Mouse (Mus musculus) adrenal gland, postnatal 14 days (tissue): ENCODE measurements around the gene Gm28845. TPM values are rescaled to one million over a fixed set of nuclear protein-coding genes. Genes with fewer than 3 reads are reported as not detected.
"Not testable (repeated sequence)": the region's sequence is repeated elsewhere in the genome, so short reads cannot be mapped to it uniquely, and the experiment has no call there.

Experiments used
- DNase-seq: peaks from one replicate; pipeline ENCODE4 v3.0.0; 2021; ENCODE audit warnings: mixed read lengths
- total RNA-seq: library from RNA; stranded (reverse); gene quantifications from 2 replicates; pipeline ENCODE4 v1.2.3, GENCODE M21; 2021

Gm28845 gene
- total RNA-seq, 1 experiment from 2014 or later = not detected

DNA sequence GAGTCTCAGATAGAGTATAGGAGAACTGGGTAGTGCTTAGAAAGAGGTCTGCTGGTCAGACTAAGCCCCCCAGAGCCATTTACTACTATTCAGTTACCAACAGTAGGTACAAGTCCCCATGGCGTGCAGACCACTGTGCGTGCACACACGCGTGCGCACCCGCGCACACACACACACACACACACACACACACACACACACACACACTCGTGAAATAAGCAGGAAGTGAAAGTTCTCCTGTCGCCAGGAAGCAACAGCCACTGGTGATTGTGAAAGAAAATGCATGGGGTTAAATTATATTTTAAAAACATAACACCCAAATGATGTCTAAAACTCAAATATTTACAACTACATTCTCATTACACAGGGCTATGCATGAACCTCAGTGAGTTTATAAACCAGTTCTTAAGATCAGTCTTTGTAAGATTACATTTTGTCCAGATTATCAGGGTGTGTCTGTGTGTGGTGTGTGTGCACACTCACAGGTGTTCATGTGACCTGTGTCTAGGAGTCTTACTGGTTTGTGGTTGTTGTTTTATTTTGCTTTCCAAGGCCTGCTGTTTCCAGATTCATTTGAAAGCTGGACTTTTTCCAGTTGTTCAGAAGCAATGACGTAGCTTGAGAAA is 11.6 kb downstream of the Gm28845 start:
- DNase-seq = no peak

DNA sequence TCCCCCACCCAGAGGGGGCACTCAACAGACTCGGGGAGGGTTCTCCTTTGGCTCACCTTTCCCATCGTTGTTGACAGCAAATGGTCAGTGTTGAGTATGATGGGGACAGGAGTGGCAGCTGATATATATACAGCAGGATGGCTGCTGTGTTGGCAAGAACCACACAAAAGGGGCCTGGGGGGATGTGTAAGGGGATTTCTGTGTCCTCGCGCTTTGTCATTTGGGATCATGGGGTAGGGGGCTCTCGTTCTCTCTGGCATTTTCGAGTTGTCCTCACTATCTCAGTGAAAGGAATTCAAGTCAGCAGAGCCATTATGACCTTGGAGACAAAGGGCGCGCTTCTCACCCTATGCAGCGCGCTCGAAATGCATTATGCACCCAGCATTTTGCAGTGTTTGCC is 16.1 kb downstream of the Gm28845 start, which contains the start of gene Cryga:
Gene Cryga (minus strand): TSS at position 101 of the 400 bp plus-strand sequence.
- no peak for DNase-seq

DNA sequence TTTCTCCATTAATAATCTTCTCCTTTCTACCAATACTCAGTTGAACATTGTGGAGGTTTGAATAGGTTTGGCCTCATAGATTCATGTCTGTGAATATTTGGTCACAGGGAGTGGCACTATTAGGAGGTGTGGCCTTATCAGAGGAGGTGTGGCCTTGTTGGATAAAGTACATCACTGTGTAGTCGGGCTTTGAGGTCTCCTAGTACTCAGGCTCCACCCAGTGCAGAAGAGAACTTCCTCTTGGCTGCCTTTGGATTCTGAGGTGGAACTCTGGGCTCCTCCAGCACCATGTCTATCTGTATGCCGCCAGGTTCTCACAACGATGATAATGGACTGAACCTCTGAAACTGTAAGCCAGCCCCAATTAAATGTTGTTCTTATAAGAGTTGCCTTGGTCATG is 22.4 kb downstream of the Gm28845 start:
- no peak for DNase-seq

DNA sequence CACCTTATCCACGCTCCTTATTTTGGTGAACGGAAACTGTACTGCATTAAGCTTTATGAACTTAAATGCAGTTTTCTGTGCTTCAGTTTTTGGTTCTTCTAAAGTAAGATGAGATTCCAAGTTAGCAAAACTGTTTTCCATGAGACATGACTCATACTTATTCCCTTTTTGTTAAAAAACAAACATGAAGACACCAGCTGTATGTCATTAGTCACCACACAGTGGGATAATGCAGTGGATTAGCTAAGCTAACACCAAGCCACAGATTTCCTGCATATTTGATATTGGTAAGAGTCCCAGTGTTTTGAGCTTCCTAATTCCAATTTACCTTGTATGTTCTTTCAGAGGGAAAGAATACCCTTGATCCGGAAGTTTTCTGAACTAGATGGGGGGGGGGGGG is 27.8 kb downstream of the Gm28845 start:
- no peak for DNase-seq

DNA sequence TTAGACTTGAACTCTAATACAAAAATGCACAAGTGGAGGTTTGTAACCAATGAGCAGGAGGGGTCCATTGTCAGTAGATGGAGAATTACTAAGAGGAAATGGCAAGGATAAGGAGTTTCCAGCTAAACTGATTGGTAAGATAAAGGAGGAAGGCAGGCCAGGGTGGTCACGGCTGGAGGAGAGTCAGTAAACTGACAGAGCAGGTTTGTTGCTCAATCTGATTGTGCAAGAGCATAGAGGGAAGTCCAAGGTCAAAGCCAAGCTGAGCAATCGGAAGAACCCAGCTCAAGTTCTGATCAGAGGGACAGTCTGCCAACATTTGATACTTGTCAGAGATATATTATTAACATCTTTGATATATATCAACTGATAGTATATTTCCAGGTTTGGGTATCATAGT is 29.0 kb downstream of the Gm28845 start:
- DNase-seq = peak; percentile 67

DNA sequence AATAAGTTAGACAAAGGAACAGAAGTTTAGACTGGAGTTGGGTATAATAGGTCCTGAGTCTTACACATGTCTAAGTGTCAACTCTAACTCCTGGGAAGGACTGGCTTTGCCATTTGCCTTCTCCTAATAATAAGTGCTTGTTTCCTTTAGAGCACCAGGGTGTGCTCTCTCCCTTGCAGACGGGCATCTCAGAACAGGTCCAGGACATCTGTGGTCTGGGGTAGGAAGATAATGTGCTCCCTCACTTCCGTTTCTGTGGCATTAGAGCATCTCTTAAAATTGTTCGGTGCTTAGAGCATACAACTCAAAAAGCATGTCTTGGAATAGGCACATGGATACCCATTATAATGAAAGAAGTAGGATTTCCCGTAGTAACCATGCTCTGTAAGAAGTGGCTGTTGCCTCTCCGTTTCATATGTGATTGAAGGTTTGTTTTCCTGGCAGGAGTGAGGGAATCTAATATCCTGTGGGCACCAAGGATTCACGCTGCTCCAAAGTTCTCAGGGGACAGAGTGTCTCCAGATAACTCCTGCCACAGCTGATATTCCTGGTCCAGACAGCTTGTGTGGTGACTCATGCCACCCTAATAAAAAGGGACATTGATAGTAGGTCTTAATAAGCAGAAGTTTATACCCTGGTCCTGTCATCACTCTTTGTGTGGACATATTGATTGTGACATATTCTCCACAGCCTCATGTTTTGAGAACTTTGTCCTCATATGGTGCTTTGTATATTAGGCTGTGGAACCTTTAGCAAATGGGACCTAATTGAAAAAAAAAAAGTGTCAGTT is 30.6 kb downstream of the Gm28845 start:
- DNase-seq = no peak

DNA sequence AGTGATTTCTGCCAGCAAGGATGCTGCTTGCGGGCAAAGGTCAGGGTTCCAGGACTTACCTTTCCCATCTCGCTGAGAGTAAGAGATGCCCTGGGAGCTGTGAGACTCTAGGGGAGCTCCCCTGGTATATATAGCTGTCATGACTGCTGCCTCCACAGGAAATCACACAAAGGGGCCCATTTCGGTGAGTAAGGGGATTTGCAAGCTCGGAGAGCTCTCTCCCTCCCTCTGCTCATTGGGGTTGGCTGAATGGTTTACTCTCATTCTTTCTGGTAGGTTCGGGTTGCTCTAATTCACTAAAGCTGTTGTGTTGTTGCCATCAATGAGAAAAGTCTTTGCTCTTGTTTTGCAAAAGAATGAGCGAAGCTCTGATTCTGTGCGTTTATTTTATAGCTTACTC is 37.2 kb downstream of the Gm28845 start, which contains the start of gene Crygb:
Gene Crygb (minus strand): TSS at position 101 of the 400 bp plus-strand sequence.
- no peak for DNase-seq

DNA sequence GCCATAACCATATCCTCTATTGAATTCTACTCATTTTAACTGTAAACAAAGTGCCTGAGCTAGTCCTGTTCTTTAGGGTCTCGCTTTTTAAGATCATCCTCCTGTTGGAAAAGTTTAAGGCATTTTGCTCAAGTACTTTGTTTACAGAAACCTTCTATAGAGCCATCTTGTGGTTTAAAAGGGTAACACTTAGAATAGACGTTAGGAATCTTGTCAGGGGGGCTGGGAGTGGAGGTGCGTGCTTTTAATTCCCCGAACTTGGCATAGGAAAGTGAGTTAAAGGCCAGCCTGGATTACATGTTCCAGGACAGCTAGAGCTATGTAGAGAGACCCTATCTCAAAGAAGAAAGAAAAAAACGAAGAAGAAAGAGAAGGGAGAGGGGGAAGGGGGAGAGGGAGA is 43.8 kb downstream of the Gm28845 start:
- DNase-seq = no peak

DNA sequence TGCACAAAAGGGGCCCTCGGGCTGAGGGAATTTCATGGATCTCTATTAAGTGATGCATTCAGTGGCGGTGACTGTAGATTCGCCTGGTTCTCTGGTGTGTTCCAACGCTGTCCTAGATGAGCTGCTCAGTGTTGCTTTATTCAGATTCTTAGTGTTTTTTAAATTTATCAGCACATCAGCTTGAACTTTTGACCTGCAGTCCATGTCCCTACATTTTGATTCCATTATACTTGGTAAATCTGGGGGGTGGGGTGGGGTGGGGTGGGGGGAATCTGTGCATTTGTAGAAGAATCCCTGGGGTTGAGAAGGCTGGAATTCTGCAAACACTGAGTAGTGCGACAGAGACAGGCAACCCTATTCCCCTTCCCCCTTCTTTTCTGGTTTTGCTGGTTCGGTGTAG is 45.8 kb downstream of the Gm28845 start, which contains the start of gene Crygc:
Gene Crygc (minus strand): TSS at position 101 of the 400 bp plus-strand sequence.
- no peak for DNase-seq

DNA sequence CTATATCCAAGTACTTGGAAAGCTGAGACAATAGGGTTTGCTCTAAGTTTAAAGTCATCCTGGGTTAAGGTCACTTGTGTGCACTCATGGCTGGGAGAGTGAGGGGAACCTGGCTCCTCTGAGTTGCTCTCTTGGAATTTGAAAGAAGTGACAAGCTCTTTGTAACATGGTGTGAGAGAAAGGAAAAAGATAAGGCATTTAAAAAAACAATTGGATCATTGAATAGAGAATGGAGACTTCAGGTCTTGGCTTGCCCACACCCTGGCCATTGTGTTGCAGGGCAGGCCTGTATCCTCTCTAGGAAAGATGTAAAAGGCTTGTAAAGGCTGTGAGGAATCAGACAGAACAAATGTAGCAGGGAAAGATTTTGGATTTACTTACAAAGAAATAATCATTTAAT is 51.5 kb downstream of the Gm28845 start:
- DNase-seq = no peak

DNA sequence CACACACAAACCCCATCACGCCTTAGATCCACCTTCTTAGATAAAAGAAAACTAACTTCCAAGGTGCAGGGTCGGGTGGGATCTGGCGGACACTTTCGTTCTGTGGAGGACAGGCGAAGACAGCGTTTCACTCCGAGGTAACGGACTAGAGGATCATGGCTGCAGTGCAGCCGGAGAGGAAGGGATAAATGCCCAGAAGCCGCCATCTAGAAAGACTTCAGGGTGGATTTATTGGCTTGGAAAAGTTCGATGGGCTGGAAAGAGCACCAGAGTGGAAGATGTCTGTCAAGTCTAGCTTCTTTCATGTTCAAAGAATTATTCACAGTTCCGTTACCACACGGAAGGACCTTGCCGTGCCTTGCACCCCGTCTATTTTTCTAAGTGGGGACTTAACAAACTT is 55.2 kb downstream of the Gm28845 start:
- DNase-seq = no peak

DNA sequence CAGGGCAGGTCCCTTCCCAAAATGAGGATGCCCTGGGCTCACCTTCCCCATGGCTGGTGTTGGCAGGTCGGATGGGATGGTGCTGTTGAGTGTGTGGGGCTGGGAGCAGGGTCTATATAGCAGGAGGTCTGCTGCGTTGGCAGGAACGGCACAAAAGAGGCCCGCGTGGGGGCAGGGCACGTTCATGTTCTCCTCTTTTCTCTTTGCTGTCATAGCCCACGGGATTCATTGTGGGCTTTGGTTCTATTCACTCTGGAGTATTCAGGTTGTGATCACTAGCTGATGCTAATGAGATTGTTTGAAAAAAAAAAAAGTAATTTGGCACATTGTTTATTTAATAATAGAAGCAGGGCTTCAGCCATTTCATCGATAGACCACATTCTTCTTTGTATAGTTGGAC is 56.0 kb downstream of the Gm28845 start, which contains the start of gene Crygd:
Gene Crygd (minus strand): TSS at position 101 of the 400 bp plus-strand sequence.
- no peak for DNase-seq

DNA sequence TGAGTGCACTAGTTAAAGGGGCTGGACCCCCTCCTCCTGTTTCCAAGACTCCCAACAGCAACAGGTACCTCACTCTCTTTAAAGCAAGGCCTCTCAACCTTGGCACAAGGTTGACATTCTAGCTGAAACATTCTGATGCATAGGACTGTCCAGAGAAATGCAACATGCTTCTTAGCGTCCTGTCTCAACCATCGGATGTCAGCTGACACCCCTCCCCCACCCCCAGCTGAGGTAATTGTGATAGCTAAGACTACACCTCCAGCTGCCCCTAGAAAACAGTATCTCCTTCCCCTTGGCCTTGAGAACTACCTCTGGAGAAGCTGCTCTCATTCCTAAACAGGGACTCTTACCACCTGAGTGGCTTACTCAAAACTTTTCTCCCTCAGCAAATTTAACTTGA is 67.2 kb downstream of the Gm28845 start:
- no peak for DNase-seq

DNA sequence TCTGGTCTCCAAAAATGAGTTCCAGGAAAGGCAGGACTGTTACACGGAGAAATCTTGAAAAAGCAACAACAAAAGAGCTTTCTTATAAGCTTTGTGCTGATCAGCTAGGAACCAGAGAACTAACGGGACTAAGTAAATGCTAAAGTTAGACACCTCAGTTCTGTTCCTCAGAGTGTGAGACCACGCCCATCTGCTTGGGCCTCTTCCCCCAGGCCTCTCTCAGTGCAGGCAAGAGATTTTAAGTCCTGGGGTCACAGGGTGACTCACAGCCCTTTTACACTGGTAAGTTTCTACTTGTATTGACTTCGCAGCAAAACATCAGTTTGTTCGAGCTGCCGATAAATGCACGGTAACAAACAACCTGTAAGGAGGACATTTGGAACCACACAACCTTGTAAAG is 67.7 kb downstream of the Gm28845 start:
- no peak for DNase-seq

DNA sequence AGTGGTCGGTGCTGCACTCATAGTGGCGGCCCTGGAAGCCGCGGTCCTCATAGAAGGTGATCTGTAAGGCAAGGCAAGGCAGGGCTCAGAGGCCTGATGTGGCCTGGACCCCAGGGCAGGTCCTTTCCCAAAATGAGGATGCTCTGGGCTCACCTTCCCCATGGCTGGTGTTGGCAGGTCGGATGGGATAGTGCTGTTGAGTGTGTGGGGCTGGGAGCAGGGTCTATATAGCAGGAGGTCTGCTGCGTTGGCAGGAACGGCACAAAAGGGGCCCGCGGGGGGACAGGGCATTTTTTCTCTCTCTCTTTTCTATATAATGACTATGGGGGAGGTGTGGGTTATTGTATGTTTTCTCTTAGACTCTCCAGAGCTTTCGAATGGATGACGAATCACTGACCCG is 68.4 kb downstream of the Gm28845 start, which contains the start of gene Cryge:
Gene Cryge (minus strand): TSS at position 198 of the 400 bp plus-strand sequence.
- not testable (repeated sequence) for DNase-seq

Other genes starting within 250 kb of the Gm28845 start
- 19.2 and 20.4 TPM in 2 replicates for gene Plekhm3, start 162.7 kb downstream of the Gm28845 start, total RNA-seq
- gene Akr1cl, start 86.8 kb downstream of the Gm28845 start, total RNA-seq = 426 and 514 TPM in 2 replicates
- gene Cryge, start 68.4 kb downstream of the Gm28845 start, total RNA-seq = not detected in 2 replicates
- gene Crygd, start 56.1 kb downstream of the Gm28845 start, total RNA-seq = not detected in 2 replicates
- gene Crygc, start 45.9 kb downstream of the Gm28845 start, total RNA-seq = not detected in 2 replicates
- not detected in 2 replicates for gene Crygb, start 37.3 kb downstream of the Gm28845 start, total RNA-seq
- not detected in 2 replicates for gene Cryga, start 16.2 kb downstream of the Gm28845 start, total RNA-seq
- gene D630023F18Rik, start 3.7 kb upstream of the Gm28845 start, total RNA-seq = not detected in 2 replicates
- gene Idh1, start 66.9 kb upstream of the Gm28845 start, total RNA-seq = 345 and 387 TPM in 2 replicates
- 27.9 TPM in 2 replicates for gene Pikfyve, start 67.1 kb upstream of the Gm28845 start, total RNA-seq
- not detected in 2 replicates for gene Pth2r, start 162.5 kb upstream of the Gm28845 start, total RNA-seq